Mouse (Mus musculus) megakaryocyte, adult 5-6 weeks (primary cell): Measurements from ENCODE around the gene Olfr270. TPM values are rescaled to one million over a fixed set of nuclear protein-coding genes. Genes with fewer than 3 reads are reported as not detected.

ENCODE experiments used
- ATAC-seq: 2 replicates; pipeline ENCODE4 v1.8.0; 2016; ENCODE audit warnings: mild to moderate bottlenecking, inconsistent platforms; ENCODE audit not compliant: poor library complexity, severe bottlenecking
- total RNA-seq, 2 experiments: library from RNA; stranded (forward) in 1 of 2; stranded (reverse) in 1 of 2; fragments of 153-499, 151-499 nt in 1 of 2; fragments of 221-1000, 200-1000 nt in 1 of 2; gene quantifications; 2 replicates each; pipeline versions ENCODE4 v1.2.3 to v1.2.4; 2015 to 2017

Gene Olfr270
- total RNA-seq (2015) (not detected in 2 replicates), total RNA-seq (2017) (not detected in 2 replicates)

GRCm38 (mm10) chr4:52964247-52964646 is at the start of gene Olfr270:
Olfr270 (plus strand) TSS chr4:52964547.
- no peak for ATAC-seq

- peak; percentile 79 for ATAC-seq
Measured at GRCm38 (mm10) chr4:52916659-52917310, 47.6 kb upstream of the Olfr270 start.

- peak; percentile 48 for ATAC-seq
Measured at GRCm38 (mm10) chr4:52917311-52917688, 47.0 kb upstream of the Olfr270 start.

GRCm38 (mm10) chr4:52919078-52919477 is 45.3 kb upstream of the Olfr270 start, which contains the start of gene Olfr272:
Olfr272 (minus strand) TSS chr4:52919178.
- no peak for ATAC-seq

GRCm38 (mm10) chr4:52930480-52930879 is 33.9 kb upstream of the Olfr270 start:
- peak; percentile 43; the same call in 1 of the 2 replicates for ATAC-seq

- ATAC-seq = no peak
Measured at GRCm38 (mm10) chr4:52946665-52947064, 17.7 kb upstream of the Olfr270 start.

GRCm38 (mm10) chr4:52949005-52949404 is 15.3 kb upstream of the Olfr270 start:
- ATAC-seq = no peak

GRCm38 (mm10) chr4:52958693-52959092 is 5.7 kb upstream of the Olfr270 start:
- peak; percentile 59; the same call in 1 of the 2 replicates for ATAC-seq

GRCm38 (mm10) chr4:52985216-52985615 is 20.9 kb downstream of the Olfr270 start:
- 0 out of 2 replicates have a peak, but pooled peaks have one; percentile 21 for ATAC-seq

- no peak for ATAC-seq
Measured at GRCm38 (mm10) chr4:52986266-52986665, 21.9 kb downstream of the Olfr270 start.

- ATAC-seq = no peak
Measured at GRCm38 (mm10) chr4:52989248-52989647, 24.9 kb downstream of the Olfr270 start, which contains the start of gene Nipsnap3a. Nipsnap3a (plus strand) TSS chr4:52989272.

GRCm38 (mm10) chr4:52999449-52999848 is 35.1 kb downstream of the Olfr270 start:
- ATAC-seq = no peak

GRCm38 (mm10) chr4:53000154-53000553 is 35.8 kb downstream of the Olfr270 start:
- peak; percentile 30; the same call in 1 of the 2 replicates for ATAC-seq

GRCm38 (mm10) chr4:53009183-53009582 is 44.8 kb downstream of the Olfr270 start:
- no peak for ATAC-seq

- ATAC-seq = no peak
Measured at GRCm38 (mm10) chr4:53009871-53010270, 45.5 kb downstream of the Olfr270 start.

GRCm38 (mm10) chr4:53011732-53012361 is 47.5 kb downstream of the Olfr270 start, which contains the start of gene Nipsnap3b:
Nipsnap3b (plus strand) TSS chr4:53011880.
- peak; percentile 93 for ATAC-seq

- no peak for ATAC-seq
Measured at GRCm38 (mm10) chr4:53014421-53014820, 50.1 kb downstream of the Olfr270 start.

GRCm38 (mm10) chr4:53015024-53015423 is 50.7 kb downstream of the Olfr270 start:
- ATAC-seq = no peak

- no peak for ATAC-seq
Measured at GRCm38 (mm10) chr4:53018392-53018791, 54.0 kb downstream of the Olfr270 start.
